25 mouse cellular contexts compared by ENCODE assay signal in the genomic region with DNA sequence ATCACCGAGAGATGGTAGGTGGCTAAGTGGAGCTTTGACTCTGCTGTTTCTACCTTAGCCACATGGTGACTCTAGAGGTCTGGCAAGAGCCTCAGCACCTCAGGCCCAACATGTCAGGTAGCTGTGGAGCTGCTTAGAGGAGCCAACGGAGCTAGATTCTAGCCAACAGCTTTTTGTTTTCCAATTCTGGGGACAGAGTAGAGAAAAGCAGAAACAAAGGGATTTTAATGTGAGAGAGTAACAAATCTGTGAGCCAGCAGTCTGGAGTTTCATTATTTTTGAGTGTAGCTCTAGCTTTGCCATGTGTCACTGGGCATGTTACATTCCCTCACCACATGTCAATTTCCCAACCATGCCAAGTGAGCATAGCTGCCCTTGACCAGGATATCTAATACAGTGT. TPM values are rescaled to one million over a fixed set of nuclear protein-coding genes. Genes with fewer than 3 reads are reported as not detected.
DNase-seq lines count a peak whose midpoint lies in the region; ATAC-seq and TF ChIP-seq lines count a peak whose summit lies in the region.
"Had no signal": no experiment of that assay in that cellular context is flagged by ENCODE, and none has a peak within 500 bp of the region (broad histone marks: within the 10 kb centered on the region; RNA-seq: fewer than 3 reads in every experiment).

No protein-coding gene starts in this region.

- DNase-seq in gastrocnemius, adult 2 months = no peak
- no peak for DNase-seq in gastrocnemius, adult 18-20 months (ENCODE audit: low spot score)
- DNase-seq in lung, postnatal 0 days (ENCODE audit: low spot score) = no peak
- no peak for DNase-seq in lung, adult 18-20 months
- DNase-seq in cerebellum, adult 8-10 months = peak; percentile 59
- DNase-seq in urinary bladder, postnatal 4 days (ENCODE audit: low spot score in 2 of 2) = no peak
- no peak for DNase-seq in thymus, postnatal 0 days (ENCODE audit: low spot score)
- no peak for DNase-seq in frontal cortex, postnatal 10 days (ENCODE audit: low spot score in 2 of 2)
- DNase-seq: adrenal gland, postnatal 36 days; heart, adult 2 months; thymus, postnatal 36 days had no signal

- H3K4me3 ChIP-seq in gastrocnemius, adult 2 months = no peak overlapping the region
- no peak overlapping the region for H3K4me3 ChIP-seq in lung, postnatal 0 days (ENCODE audit: low read depth, low read length)
- H3K4me3 ChIP-seq: forebrain, embryonic 13.5 days; heart, adult 2 months; heart, embryonic 15.5 days; hindbrain, embryonic 10.5 days had no signal

- no peak for TF ChIP-seq EP300 in lung, postnatal 0 days (IDR thresholded peaks at IDR 0.05)

- H3K27me3 ChIP-seq in lung, postnatal 0 days (replicated peaks; ENCODE audit: insufficient read depth, low read length) = no peaks in the 10 kb centered on the region
- H3K27me3 ChIP-seq: forebrain, embryonic 13.5 days; Patski had no signal

- H3K27ac ChIP-seq in gastrocnemius, adult 2 months = peak overlapping the region; percentile 25; the same call in 1 of the 2 replicates
- no peak overlapping the region for H3K27ac ChIP-seq in lung, postnatal 0 days (ENCODE audit: low read length)
- H3K27ac ChIP-seq: forebrain, embryonic 13.5 days; heart, adult 2 months; heart, embryonic 15.5 days; hindbrain, embryonic 10.5 days; kidney, postnatal 0 days; macrophage had no signal

- no peaks in the 10 kb centered on the region for H3K9me3 ChIP-seq in lung, postnatal 0 days (ENCODE audit: low read length)
- H3K9me3 ChIP-seq: forebrain, embryonic 13.5 days; heart, embryonic 15.5 days; hindbrain, embryonic 10.5 days had no signal

- 60% methylated on average over 2 of the region's 2 CpGs for WGBS in lung, postnatal 0 days

- no peaks in the 10 kb centered on the region for H3K36me3 ChIP-seq in lung, postnatal 0 days (ENCODE audit: insufficient read depth, low read length)
- H3K36me3 ChIP-seq: heart, embryonic 15.5 days; hindbrain, embryonic 10.5 days had no signal

- no peak overlapping the region for H3K4me2 ChIP-seq in lung, postnatal 0 days (replicated peaks; ENCODE audit: low read depth, low read length)
- H3K4me2 ChIP-seq: forebrain, embryonic 13.5 days; heart, embryonic 15.5 days; midbrain, embryonic 11.5 days had no signal

- no peak overlapping the region for H3K9ac ChIP-seq in lung, postnatal 0 days (replicated peaks; ENCODE audit: low read depth)
- H3K9ac ChIP-seq: forebrain, embryonic 13.5 days; heart, embryonic 15.5 days had no signal

- no peaks in the 10 kb centered on the region for H3K4me1 ChIP-seq in lung, postnatal 0 days (ENCODE audit: insufficient read depth, low read depth, low read length)
- H3K4me1 ChIP-seq: forebrain, embryonic 13.5 days; hindbrain, embryonic 10.5 days had no signal

- ATAC-seq in lung, postnatal 0 days = no peak
- ATAC-seq: activated CD4-positive, CD25-positive, alpha-beta regulatory T cell, adult 4 months; forebrain, embryonic 13.5 days; Patski had no signal

- intact Hi-C loops in gastrocnemius, adult 2 months (cut with DNase I) = no loop called here

- TF ChIP-seq CTCF in gastrocnemius, adult 2 months (IDR thresholded peaks at IDR 0.05) = no peak
- 0 out of 2 replicates have a peak, but pooled peaks have one; percentile 14 for TF ChIP-seq CTCF in lung, postnatal 0 days (IDR thresholded peaks at IDR 0.05)

RNA-seq across cellular contexts. Expression of gene Timp4, which starts 7.8 kb away (rescaled TPM):
- 10 to 100 TPM; 20.7 to 23.0 TPM for total RNA-seq in gastrocnemius, adult 2 months (2021)
- 10 to 100 TPM; 20.1 to 24.4 TPM for total RNA-seq in gastrocnemius, adult 18-20 months (2021)
- polyA plus RNA-seq in lung, postnatal 0 days (2015; fragmentation: Nextera tagmentation; extraction: Ambion mirVana) = 3.7 and 5.0 TPM in 2 replicates
- 0.78 and 0.86 TPM in 2 replicates for polyA plus RNA-seq in thymus, postnatal 0 days (2015; fragmentation: Nextera tagmentation; extraction: Ambion mirVana)
- polyA plus RNA-seq: liver, embryonic 16.5 days; macrophage had no signal

RNA-seq across cellular contexts. Expression of gene Gm17482, which starts 17.1 kb away (rescaled TPM):
- not detected for total RNA-seq in gastrocnemius, adult 2 months (2021)
- total RNA-seq in gastrocnemius, adult 18-20 months (2021) = not detected
- not detected in 2 replicates for polyA plus RNA-seq in lung, postnatal 0 days (2015; fragmentation: Nextera tagmentation; extraction: Ambion mirVana)
- polyA plus RNA-seq in thymus, postnatal 0 days (2015; fragmentation: Nextera tagmentation; extraction: Ambion mirVana) = not detected in 2 replicates
- total RNA-seq: adrenal gland, postnatal 36 days; gastrocnemius, adult 8-10 months; heart, adult 2 months; layer of hippocampus, postnatal 10 days; left cerebral cortex, postnatal 10 days had no signal
- polyA plus RNA-seq: activated CD4-positive, CD25-positive, alpha-beta regulatory T cell, adult 4 months; forebrain, embryonic 13.5 days; heart, adult 2 months; heart, embryonic 15.5 days; hindbrain, embryonic 10.5 days; kidney, postnatal 0 days; limb, embryonic 14.5 days; liver, embryonic 16.5 days; macrophage; midbrain, embryonic 11.5 days; neural tube, embryonic 14.5 days; Patski had no signal
